Mouse (Mus musculus) liver, embryonic 14.5 days (tissue): ENCODE data around the gene Podxl2.

Experiments used
- CTCF ChIP-seq: IDR thresholded peaks from 2 replicates; pipeline ENCODE4 v1.5.1; 2016; ENCODE audit warnings: antibody characterized with exemption, low read depth, control low read depth
- EP300 ChIP-seq: IDR thresholded peaks from 2 replicates; pipeline ENCODE4 v1.6.1; 2016; ENCODE audit warnings: antibody characterized with exemption, low read depth

GRCm38 (mm10) chr6:88879471-88879870 lies 4.6 kb upstream of the Podxl2 start:
- TF ChIP-seq CTCF: peak; percentile 31; the same call in 1 of the 2 replicates
- TF ChIP-seq EP300: no peak
